Mouse (Mus musculus) hindbrain, embryonic 14.5 days (tissue): ENCODE results near the gene Zfp800. TPM values are rescaled to one million over a fixed set of nuclear protein-coding genes. Genes with fewer than 3 reads are reported as not detected.

ENCODE experiments used
- ATAC-seq: fragments of 200-750 bp; cut with Nextera tagmentation; 2 replicates; pipeline ENCODE4 v1.8.0; 2017; ENCODE audit warnings: moderate number of reproducible peaks, mild to moderate bottlenecking, moderate TSS enrichment, moderate library complexity; ENCODE audit not compliant: low FRiP score
- DNase-seq: peaks from one replicate; pipeline ENCODE4 v3.0.0-alpha.2; 2015; ENCODE audit warnings: low spot score
- H3K27ac ChIP-seq: fragments of 300-500 bp; sonication (generic); 2 replicates; pipeline ENCODE4 v1.5.1; 2014; ENCODE audit warnings: mild to moderate bottlenecking, moderate library complexity
- H3K27me3 ChIP-seq: fragments of 300-500 bp; sonication (generic); 2 replicates; pipeline ENCODE4 v1.6.1; 2014; ENCODE audit warnings: mild to moderate bottlenecking, low read length, mixed read lengths; ENCODE audit not compliant: control insufficient read depth, insufficient read depth
- H3K36me3 ChIP-seq: fragments of 300-500 bp; sonication (generic); replicated peaks from 2 replicates; pipeline ENCODE4 v1.6.1; 2014; ENCODE audit not compliant: control insufficient read depth, insufficient read depth
- H3K4me1 ChIP-seq: fragments of 300-500 bp; sonication (generic); replicated peaks from 2 replicates; pipeline ENCODE4 v1.6.1; 2014; ENCODE audit warnings: antibody characterized with exemption, low read length, mixed read lengths; ENCODE audit not compliant: control insufficient read depth, insufficient read depth
- H3K4me2 ChIP-seq: fragments of 300-500 bp; sonication (generic); replicated peaks from 2 replicates; pipeline ENCODE4 v1.6.1; 2014; ENCODE audit warnings: mild to moderate bottlenecking, moderate library complexity
- H3K4me3 ChIP-seq: fragments of 300-500 bp; sonication (generic); replicated peaks from 2 replicates; pipeline ENCODE4 v1.5.1; 2014; ENCODE audit warnings: mild to moderate bottlenecking, low read length
- H3K9ac ChIP-seq: fragments of 300-500 bp; sonication (generic); 2 replicates; pipeline ENCODE4 v1.6.1; 2014
- H3K9me3 ChIP-seq: fragments of 300-500 bp; sonication (generic); 2 replicates; pipeline ENCODE4 v1.6.1; 2016; ENCODE audit warnings: low read length; ENCODE audit not compliant: control insufficient read depth
- WGBS: fragments of 180-500 bp; shearing (Covaris S2); extraction: QIAGEN DNeasy Blood & Tissue Kit; methylation state at CpG from one replicate; pipeline ENCODE4 v1.1.7; 2014; 5-methylcytosine and 5-hydroxymethylcytosine counted together
- polyA plus RNA-seq: library from polyadenylated mRNA; unstranded; fragments of >200 nt; fragmentation: Nextera tagmentation; extraction: Ambion mirVana; gene quantifications from 2 replicates; pipeline ENCODE4 v1.2.1, GENCODE M21; 2014

Gene Zfp800
- polyA plus RNA-seq, 1 experiment from 2014 or later, result 23.0 TPM

DNA sequence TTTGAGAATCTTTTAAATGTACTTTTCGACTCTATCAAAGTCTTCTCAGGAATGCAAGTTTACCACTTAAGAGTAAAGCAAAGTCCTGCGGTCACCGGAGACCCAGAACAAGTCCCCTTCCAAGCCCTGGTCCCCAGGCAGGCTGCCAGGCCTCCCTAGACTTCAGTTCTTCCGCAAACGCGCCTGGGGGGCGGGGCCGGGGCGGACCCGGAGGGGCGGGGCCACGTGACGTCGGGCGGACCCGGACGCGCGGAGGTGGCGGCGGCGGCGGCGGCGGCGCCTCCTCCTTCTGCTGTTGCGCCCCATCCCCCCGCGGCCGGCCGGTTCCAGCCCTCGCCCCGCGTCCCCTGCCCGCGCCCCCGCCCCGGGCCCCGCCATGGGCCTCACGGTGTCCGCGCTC, 25.5 kb upstream of the Zfp800 start, which contains the start of gene Arf5:
TSS of gene Arf5 (plus strand) at position 248 of the 400 bp plus-strand sequence.
- peak; percentile 87 for DNase-seq
- peak within 1 kb of the TSS; percentile 94 for H3K4me2 ChIP-seq
- under 1% methylated on average over 24 of the region's 42 CpGs for WGBS
- peak within 1 kb of the TSS; percentile 95 for H3K9ac ChIP-seq
- H3K9me3 ChIP-seq, result no peaks in the 10 kb centered on the region
- no peaks in the 10 kb centered on the region for H3K27me3 ChIP-seq
- H3K4me1 ChIP-seq, result peaks cover 33% of the 10 kb centered on the region
- ATAC-seq, result peak; percentile 82
- peaks cover 24% of the 10 kb centered on the region for H3K36me3 ChIP-seq
- peak within 1 kb of the TSS; percentile 84 for H3K4me3 ChIP-seq
- H3K27ac ChIP-seq, result peak within 1 kb of the TSS; percentile 79

DNA sequence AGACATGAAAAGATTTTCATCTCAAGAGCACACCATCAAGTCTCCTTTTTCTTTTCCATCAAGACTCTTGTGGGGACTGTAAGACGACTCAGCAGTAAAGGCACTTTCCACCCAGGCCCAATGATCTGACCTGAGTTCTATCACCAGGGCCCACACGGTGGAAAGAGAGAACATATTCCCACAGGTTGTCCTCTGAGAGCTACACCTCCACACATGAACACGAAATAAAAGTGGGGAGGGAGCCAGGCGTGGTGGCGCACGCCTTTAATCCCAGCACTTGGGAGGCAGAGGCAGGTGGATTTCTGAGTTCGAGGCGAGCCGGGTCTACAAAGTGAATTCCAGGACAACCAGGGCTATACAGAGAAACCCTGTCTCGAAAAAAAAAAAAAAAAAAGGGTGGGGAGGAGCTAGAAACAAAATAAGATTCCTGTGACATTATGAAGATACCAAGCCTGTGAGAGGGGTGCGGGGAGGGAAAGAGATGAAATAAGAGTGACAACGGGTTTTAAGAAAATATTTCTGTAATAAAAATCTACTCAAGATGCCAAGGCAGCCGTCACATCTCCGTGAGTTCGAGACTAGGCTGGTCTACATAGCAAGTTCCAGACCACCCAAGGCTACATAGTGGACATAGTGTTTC, 25.0 kb upstream of the Zfp800 start:
- 75% methylated on average over 15 of the region's 15 CpGs for WGBS
- no peak for DNase-seq
- ATAC-seq, result peak; percentile 23
- Histone ChIP-seq H3K27ac (no peak overlapping the region), H3K4me3 (peak overlapping the region; percentile 84), H3K4me2 (peak overlapping the region; percentile 66), H3K36me3 (peaks cover 29% of the 10 kb centered on the region), H3K9ac (peak overlapping the region; percentile 95; the same call in 1 of the 2 replicates), H3K9me3 (no peaks in the 10 kb centered on the region), H3K4me1 (peaks cover 33% of the 10 kb centered on the region), H3K27me3 (no peaks in the 10 kb centered on the region)

DNA sequence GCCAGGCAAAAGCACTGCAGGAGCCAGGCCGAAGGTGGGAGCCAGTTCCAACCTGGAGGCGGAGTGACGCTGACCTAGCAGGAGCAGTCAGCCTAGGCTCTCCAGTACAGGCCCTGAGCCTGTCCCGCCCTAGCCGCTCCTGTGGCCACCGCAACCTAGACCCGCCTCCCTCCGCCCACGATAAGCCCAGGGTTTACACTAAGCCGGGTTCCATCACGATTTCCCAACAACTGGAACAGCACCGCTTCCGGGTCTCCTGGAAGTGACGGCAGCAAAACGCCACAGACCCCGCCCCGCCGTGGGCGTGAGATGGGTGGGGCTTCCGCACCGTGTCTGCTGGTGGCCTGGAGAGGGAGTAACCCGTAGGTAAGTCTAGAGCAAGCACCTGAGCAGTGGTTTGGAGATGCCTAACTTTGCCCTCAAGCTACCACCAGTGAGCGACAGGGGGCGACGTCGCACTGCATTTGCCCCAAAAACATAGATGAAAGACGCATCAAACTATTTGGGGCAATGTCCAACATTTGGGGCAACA, 23.7 kb upstream of the Zfp800 start:
- H3K4me1 ChIP-seq, result peaks cover 33% of the 10 kb centered on the region
- no peaks in the 10 kb centered on the region for H3K27me3 ChIP-seq
- no peaks in the 10 kb centered on the region for H3K9me3 ChIP-seq
- DNase-seq (peak; percentile 92), ATAC-seq (peak; percentile 87)
- H3K27ac ChIP-seq, result peak overlapping the region; percentile 33; the same call in 1 of the 2 replicates
- H3K9ac ChIP-seq, result peak overlapping the region; percentile 74
- H3K4me2 ChIP-seq, result peak overlapping the region; percentile 94
- peaks cover 36% of the 10 kb centered on the region for H3K36me3 ChIP-seq
- peak overlapping the region; percentile 85 for H3K4me3 ChIP-seq
- 0% methylated on average over 25 of the region's 27 CpGs for WGBS

DNA sequence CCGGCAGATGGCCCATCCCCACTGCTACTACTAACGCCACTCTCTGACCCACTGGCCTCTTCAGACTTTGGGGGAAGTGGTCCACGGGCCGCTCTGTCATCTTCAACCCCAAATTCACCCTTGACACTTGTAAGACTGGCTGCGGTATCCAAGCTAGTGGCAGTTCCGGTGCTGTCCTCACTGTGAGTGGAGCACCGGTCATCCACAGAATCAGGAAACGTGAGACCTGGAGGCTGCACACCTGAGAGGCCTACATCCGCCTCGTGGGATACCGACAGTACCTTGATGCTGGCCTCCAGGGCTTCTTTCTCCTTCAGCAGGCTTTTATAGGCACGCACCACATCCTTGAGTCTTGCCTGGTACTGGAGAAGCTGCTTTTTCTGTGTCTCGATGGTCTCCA, 23.1 kb upstream of the Zfp800 start:
- Histone ChIP-seq H3K27ac (no peak overlapping the region), H3K4me2 (peak overlapping the region; percentile 94), H3K27me3 (no peaks in the 10 kb centered on the region), H3K36me3 (peaks cover 36% of the 10 kb centered on the region), H3K4me1 (peaks cover 33% of the 10 kb centered on the region), H3K4me3 (peak overlapping the region; percentile 85), H3K9me3 (no peaks in the 10 kb centered on the region), H3K9ac (peak overlapping the region; percentile 74)
- ATAC-seq, result no peak
- WGBS, result 26% methylated on average over 13 of the region's 13 CpGs
- no peak for DNase-seq

DNA sequence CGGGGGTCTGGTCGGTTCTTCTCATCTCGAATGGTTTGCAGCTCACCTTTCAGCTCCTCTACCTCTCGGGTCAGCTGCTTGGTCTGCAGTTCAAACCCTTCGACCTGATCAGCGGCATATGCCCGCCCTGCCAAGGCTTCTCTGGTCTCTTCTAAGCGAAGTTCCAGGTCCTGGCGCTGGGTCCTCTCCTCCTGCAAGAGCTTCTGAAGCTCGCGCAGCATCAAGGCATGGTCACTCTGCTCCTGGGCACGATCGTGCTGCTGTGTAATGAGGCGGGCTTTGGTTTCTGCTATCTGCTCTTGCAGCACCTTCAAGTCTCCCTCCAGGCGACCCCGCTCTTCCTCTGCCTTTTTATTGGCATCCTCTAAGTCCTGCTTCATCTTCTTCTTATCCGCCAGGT, 22.6 kb upstream of the Zfp800 start:
- Histone ChIP-seq H3K9me3 (no peaks in the 10 kb centered on the region), H3K4me3 (peak overlapping the region; percentile 85), H3K4me1 (peaks cover 33% of the 10 kb centered on the region), H3K27ac (no peak overlapping the region), H3K36me3 (peaks cover 36% of the 10 kb centered on the region), H3K27me3 (no peaks in the 10 kb centered on the region), H3K4me2 (peak overlapping the region; percentile 94), H3K9ac (0 out of 2 replicates have a peak overlapping the region, but pooled peaks have one; percentile 18)
- no peak for DNase-seq
- no peak for ATAC-seq
- 84% methylated on average over 17 of the region's 17 CpGs for WGBS

DNA sequence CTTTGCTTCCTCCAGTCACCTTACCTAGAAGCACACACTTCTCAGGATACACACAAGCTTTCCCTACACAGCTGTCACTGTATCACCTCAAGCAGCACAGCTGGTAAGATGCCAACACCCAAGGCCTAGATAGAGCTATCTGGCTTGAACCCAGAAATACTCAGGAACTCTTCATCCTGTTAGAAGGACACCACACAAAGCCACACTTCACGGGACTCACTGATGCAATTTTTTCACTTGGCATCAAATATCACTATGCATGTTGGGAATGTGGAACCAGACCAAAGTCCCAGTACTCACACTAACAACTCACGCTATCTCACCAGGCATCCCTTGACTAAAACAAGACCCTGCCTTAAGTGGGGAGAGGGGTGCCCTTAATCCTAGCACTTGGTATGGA, 21.9 kb upstream of the Zfp800 start:
- 86% methylated on average over 2 of the region's 2 CpGs for WGBS
- Histone ChIP-seq H3K4me1 (peaks cover 27% of the 10 kb centered on the region), H3K27me3 (no peaks in the 10 kb centered on the region), H3K4me3 (no peak overlapping the region), H3K4me2 (peak overlapping the region; percentile 94), H3K36me3 (peaks cover 40% of the 10 kb centered on the region), H3K9ac (no peak overlapping the region), H3K27ac (no peak overlapping the region), H3K9me3 (no peaks in the 10 kb centered on the region)
- ATAC-seq (no peak), DNase-seq (no peak)

DNA sequence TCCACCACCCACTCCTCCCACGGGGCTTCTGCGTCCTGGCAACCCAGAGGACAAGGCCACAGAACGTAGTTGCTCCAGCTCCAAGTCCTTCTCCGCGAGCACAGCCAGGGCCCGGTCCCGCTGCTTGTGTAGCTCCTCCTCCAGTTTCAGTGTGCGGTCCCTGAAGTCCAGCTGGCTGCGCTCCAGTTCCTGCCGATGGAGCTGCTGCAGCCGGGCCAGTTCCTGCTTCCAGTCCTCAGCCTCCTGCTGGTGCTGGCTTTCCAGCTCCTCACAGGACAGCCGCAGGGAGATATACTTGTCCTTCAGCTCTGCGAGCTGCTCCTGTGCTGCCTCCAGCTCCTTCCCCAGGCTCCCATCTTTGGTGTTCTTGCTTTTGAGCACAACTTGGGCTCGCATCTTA, 20.6 kb upstream of the Zfp800 start:
- no peak overlapping the region for H3K4me3 ChIP-seq
- H3K27me3 ChIP-seq, result no peaks in the 10 kb centered on the region
- 76% methylated on average over 14 of the region's 14 CpGs for WGBS
- no peak overlapping the region for H3K27ac ChIP-seq
- peaks cover 22% of the 10 kb centered on the region for H3K4me1 ChIP-seq
- H3K9ac ChIP-seq, result no peak overlapping the region
- H3K9me3 ChIP-seq, result no peaks in the 10 kb centered on the region
- peaks cover 45% of the 10 kb centered on the region for H3K36me3 ChIP-seq
- ATAC-seq (no peak), DNase-seq (no peak)
- H3K4me2 ChIP-seq, result no peak overlapping the region

DNA sequence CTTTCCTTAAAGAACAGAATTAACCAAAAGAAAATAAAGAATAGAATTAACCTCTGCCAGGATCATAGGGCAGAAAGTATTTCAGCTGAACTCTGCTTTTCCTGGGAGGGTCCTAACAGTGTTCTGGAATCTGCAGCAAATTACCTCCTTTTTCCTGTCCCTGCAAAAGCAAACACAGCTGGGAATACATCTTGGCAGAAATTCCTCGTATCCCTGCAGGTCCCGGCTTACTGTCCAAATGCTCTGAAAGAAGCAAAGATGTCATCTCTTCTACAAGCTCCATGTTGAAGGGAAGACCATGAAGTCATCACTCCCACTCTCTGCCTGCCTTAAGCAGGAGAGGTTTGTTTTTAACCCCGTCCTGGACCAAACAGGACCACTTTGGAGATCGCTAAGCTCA, 19.2 kb upstream of the Zfp800 start:
- Histone ChIP-seq H3K27ac (no peak overlapping the region), H3K9me3 (no peaks in the 10 kb centered on the region), H3K4me1 (peaks cover 18% of the 10 kb centered on the region), H3K27me3 (no peaks in the 10 kb centered on the region), H3K4me3 (no peak overlapping the region), H3K4me2 (no peak overlapping the region), H3K36me3 (peaks cover 46% of the 10 kb centered on the region), H3K9ac (no peak overlapping the region)
- DNase-seq (no peak), ATAC-seq (no peak)
- 74% methylated on average over 4 of the region's 4 CpGs for WGBS

DNA sequence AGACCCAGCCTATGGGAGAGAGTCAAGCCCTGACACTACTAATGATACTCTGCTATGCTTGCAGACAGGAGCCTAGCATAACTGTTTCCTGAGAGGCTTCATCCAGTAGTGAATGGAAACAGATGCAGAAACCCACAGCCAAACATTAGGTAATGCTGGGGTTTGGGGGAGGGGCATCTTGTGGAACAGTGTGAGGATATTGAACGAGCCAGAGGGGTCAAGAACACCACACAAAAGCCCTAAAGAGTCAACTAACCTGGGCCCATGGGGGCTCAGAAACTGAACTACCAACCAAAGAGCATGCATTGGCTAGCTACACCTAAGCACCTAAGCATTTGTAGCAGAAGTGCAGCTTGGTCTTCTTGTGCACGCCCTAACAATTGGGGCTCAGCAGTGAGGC, 13.4 kb upstream of the Zfp800 start:
- Histone ChIP-seq H3K4me1 (no peaks in the 10 kb centered on the region), H3K27me3 (no peaks in the 10 kb centered on the region), H3K4me3 (no peak overlapping the region), H3K27ac (no peak overlapping the region), H3K4me2 (no peak overlapping the region), H3K9ac (no peak overlapping the region), H3K36me3 (peaks cover 18% of the 10 kb centered on the region), H3K9me3 (no peaks in the 10 kb centered on the region)
- WGBS, result 72% methylated on average over 2 of the region's 2 CpGs
- ATAC-seq, result no peak
- DNase-seq, result no peak
